Mouse (Mus musculus): ENCODE data around the gene Taf4.

- TF ChIP-seq CTCF (IDR thresholded peaks at IDR 0.05; ENCODE audit: control insufficient read depth, insufficient read depth, low read length) = no peak
- TF ChIP-seq POLR2A (IDR thresholded peaks at IDR 0.05; ENCODE audit: borderline replicate concordance, control insufficient read depth, low read depth, low read length) = no peak
Measured at GRCm38 (mm10) chr2:179993071-179993470, 16.6 kb upstream of the Taf4 start.

All from bone marrow, adult 2 months (tissue).